Mouse (Mus musculus): ENCODE data around the gene Tmem259.

- TF ChIP-seq CTCF (IDR thresholded peaks at IDR 0.05; ENCODE audit: low read depth, low read length), result no peak
- no peak for TF ChIP-seq POLR2A (IDR thresholded peaks at IDR 0.05; ENCODE audit: extremely low read depth, insufficient read depth, low read length)
These were observed 1.5 kb upstream of the Tmem259 start for GRCm38 (mm10) chr10:79985334-79986231.
